Mouse (Mus musculus): ENCODE measurements around the gene Sun1.

GRCm38 (mm10) chr5:139283460-139284180, 83.2 kb downstream of the Sun1 start:
- TF ChIP-seq CTCF (IDR thresholded peaks at IDR 0.05; ENCODE audit: borderline replicate concordance, extremely low read depth, insufficient read depth, insufficient read length) (0 out of 2 replicates have a peak, but pooled peaks have one; percentile 0), POLR2A (IDR thresholded peaks at IDR 0.05; ENCODE audit: borderline replicate concordance, extremely low read depth, insufficient read depth, insufficient read length, poor library complexity, severe bottlenecking) (no peak)

All from brain, embryonic 14.5 days (tissue).